Mouse (Mus musculus) embryonic facial prominence, embryonic 15.5 days (tissue): ENCODE results near the gene Pdzd2. TPM values are rescaled to one million over a fixed set of nuclear protein-coding genes. Genes with fewer than 3 reads are reported as not detected.

Experiments
- ATAC-seq: fragments of 200-750 bp; cut with Nextera tagmentation; 2 replicates; pipeline ENCODE4 v1.8.0; 2017; ENCODE audit warnings: low read depth, moderate TSS enrichment; ENCODE audit not compliant: insufficient number of reproducible peaks, low FRiP score, low TSS enrichment
- H3K27ac ChIP-seq: fragments of 300-500 bp; sonication (generic); replicated peaks from 2 replicates; pipeline ENCODE4 v1.5.1; 2015; ENCODE audit warnings: mild to moderate bottlenecking, inconsistent platforms
- H3K27me3 ChIP-seq: fragments of 300-500 bp; sonication (generic); 2 replicates; pipeline ENCODE4 v1.6.1; 2015; ENCODE audit warnings: inconsistent platforms
- H3K36me3 ChIP-seq: fragments of 300-500 bp; sonication (generic); 2 replicates; pipeline ENCODE4 v1.6.1; 2015; ENCODE audit warnings: mild to moderate bottlenecking, inconsistent platforms
- H3K4me1 ChIP-seq: fragments of 300-500 bp; sonication (generic); 2 replicates; pipeline ENCODE4 v1.6.1; 2015; ENCODE audit warnings: inconsistent platforms
- H3K4me2 ChIP-seq: fragments of 300-500 bp; sonication (generic); replicated peaks from 2 replicates; pipeline ENCODE4 v1.6.1; 2015; ENCODE audit warnings: mild to moderate bottlenecking, inconsistent platforms
- H3K4me3 ChIP-seq: fragments of 300-500 bp; sonication (generic); replicated peaks from 2 replicates; pipeline ENCODE4 v1.5.1; 2015; ENCODE audit warnings: mild to moderate bottlenecking, inconsistent platforms
- H3K9ac ChIP-seq: fragments of 300-500 bp; sonication (generic); 2 replicates; pipeline ENCODE4 v1.6.1; 2015; ENCODE audit warnings: inconsistent platforms
- H3K9me3 ChIP-seq: fragments of 300-500 bp; sonication (generic); replicated peaks from 2 replicates; pipeline ENCODE4 v1.6.1; 2016; ENCODE audit warnings: inconsistent platforms
- WGBS: fragments of 180-500 bp; shearing (Covaris S2); methylation state at CpG from one replicate; pipeline ENCODE4 v1.1.7; 2015; 5-methylcytosine and 5-hydroxymethylcytosine counted together
- polyA plus RNA-seq: library from polyadenylated mRNA; unstranded; fragments of >200 nt; fragmentation: Nextera tagmentation; extraction: Ambion mirVana; gene quantifications from 2 replicates; pipeline ENCODE4 v1.2.1, GENCODE M21; 2015

The Pdzd2 gene
- polyA plus RNA-seq, 1 experiment from 2014 or later, result 43.7 TPM

DNA sequence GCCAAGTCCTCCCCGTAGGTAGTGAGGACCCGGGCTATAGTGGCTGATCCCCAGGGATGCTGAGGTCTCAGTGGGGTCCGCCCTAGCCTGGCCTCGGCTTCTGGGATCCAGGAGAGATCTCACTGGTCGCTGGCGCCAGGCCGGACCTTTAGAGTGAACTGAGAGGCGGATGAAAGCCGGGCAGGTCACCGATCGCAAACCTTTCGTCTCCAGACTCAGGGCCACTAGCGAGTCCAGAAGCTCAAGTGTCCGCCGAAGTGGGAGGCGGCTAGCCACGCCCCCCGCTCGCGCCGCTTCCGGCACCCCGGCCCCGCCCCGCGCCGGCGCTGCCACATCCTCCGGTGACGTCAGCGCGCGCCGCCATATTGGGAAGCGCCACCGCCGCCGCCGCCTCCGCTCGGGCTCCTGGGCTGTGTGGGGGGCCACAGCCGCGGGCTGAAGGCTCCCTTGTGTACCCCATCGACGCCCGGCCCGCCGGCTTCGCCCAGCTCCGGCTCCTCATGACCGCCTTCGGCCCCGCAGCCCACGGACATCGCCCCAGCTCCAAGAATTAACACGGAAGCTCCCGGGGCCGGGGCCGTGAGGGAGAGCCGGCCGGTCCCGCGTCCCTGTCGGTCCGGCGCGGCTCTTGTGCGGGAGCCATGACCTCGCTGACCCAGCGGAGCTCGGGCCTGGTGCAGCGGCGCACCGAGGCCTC, 418.5 kb downstream of the Pdzd2 start, which contains the start of gene Golph3:
Gene Golph3 (plus strand): TSS at position 360 of the 697 bp plus-strand sequence.
- ATAC-seq, result peak; percentile 94
- H3K9me3 ChIP-seq, result no peaks in the 10 kb centered on the region

DNA sequence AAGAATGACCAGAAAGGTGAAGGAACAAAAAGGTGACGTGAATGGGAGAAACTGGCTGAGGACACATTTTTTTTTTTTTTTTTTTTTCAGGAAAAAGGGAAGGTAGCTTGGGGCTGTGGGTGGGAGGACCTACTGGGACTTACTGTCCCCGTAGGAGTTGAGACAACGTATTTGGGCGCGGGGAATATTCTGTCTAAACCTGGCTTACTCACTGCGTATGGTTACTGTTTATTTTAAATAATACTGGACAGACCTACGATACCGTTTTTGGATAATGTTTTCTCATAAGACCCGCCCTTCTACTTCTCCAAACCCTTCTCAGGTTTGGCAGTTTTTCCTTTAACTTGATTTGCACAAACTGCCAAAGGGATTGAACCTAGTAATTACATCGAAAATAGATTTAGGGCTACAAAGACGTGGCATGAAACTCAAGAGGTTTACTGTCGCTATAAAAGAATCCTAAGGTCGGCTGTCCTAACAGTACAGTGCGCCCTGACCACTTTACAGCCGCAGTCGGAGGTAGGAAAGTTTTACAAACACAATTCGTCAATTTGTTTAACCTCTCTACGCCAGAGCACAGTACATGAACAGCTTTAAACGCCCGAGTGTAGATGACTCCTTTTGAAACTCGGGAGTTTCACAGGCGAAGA, 419.2 kb downstream of the Pdzd2 start:
- ATAC-seq, result peak; percentile 22; the same call in 1 of the 2 replicates
- peaks cover 4% of the 10 kb centered on the region for H3K27me3 ChIP-seq
- H3K36me3 ChIP-seq, result no peaks in the 10 kb centered on the region
- WGBS, result 2% methylated on average over 22 of the region's 22 CpGs
- H3K27ac ChIP-seq, result peak overlapping the region; percentile 96
- peaks cover 13% of the 10 kb centered on the region for H3K4me1 ChIP-seq
- H3K4me2 ChIP-seq, result peak overlapping the region; percentile 77
- peak overlapping the region; percentile 98 for H3K9ac ChIP-seq
- peak overlapping the region; percentile 76 for H3K4me3 ChIP-seq
- no peaks in the 10 kb centered on the region for H3K9me3 ChIP-seq

More for the DNA sequence above, 418.5 kb downstream of the Pdzd2 start, which contains the start of gene Golph3:
- peaks cover 13% of the 10 kb centered on the region for H3K4me1 ChIP-seq
- peaks cover 4% of the 10 kb centered on the region for H3K27me3 ChIP-seq
- peak within 1 kb of the TSS; percentile 77 for H3K4me2 ChIP-seq
- no peaks in the 10 kb centered on the region for H3K36me3 ChIP-seq
- peak within 1 kb of the TSS; percentile 98 for H3K9ac ChIP-seq
- H3K27ac ChIP-seq, result peak within 1 kb of the TSS; percentile 96
- H3K4me3 ChIP-seq, result peak within 1 kb of the TSS; percentile 76
- under 1% methylated on average over 74 of the region's 74 CpGs for WGBS

DNA sequence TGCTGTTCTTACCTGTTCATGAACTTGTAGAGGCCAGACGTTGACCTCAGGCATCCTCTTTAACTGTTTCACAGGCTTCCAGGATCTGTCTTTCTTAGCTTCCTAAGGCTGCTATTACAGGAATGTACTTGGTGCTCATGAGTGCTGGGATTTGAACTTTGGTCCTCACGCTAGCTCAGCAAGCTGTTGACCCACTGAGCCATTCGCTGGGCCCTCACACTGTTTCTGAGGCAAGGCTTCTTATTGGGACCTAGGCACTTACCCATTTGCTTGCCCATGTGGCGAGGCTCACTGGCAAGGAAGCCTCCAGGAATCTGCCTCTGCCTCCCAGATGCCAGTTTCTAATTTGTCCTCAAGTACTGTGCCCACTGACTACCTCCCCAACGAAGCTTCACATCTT, 419.8 kb downstream of the Pdzd2 start:
- H3K27ac ChIP-seq, result no peak overlapping the region
- H3K27me3 ChIP-seq, result peaks cover 4% of the 10 kb centered on the region
- WGBS, result 48% methylated on average over 5 of the region's 5 CpGs
- no peak overlapping the region for H3K4me3 ChIP-seq
- ATAC-seq, result no peak
- H3K4me2 ChIP-seq, result no peak overlapping the region
- no peaks in the 10 kb centered on the region for H3K9me3 ChIP-seq
- peaks cover 13% of the 10 kb centered on the region for H3K4me1 ChIP-seq
- H3K9ac ChIP-seq, result no peak overlapping the region
- H3K36me3 ChIP-seq, result no peaks in the 10 kb centered on the region

DNA sequence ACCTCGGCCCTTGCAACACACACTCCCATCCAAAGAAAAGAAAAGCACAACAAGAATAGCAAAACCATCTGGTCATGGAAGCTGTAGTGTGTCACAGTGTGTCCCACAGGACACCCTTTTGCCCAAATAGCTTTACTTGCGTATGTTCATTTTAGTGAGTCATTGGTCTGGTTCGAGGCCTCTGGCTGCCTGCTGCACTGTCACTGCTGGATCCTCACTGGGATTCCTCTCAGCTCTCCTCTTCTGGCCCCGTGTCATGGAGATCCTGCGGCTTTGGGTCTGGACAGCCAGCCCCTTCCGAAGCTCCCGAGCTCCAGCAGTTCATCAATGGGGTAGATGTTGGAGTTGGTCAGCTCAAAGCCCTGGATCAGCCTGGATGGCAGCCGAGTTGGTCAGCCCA, 421.3 kb downstream of the Pdzd2 start:
- Histone ChIP-seq H3K36me3 (no peaks in the 10 kb centered on the region), H3K4me2 (no peak overlapping the region), H3K27ac (no peak overlapping the region), H3K9me3 (no peaks in the 10 kb centered on the region), H3K4me1 (0 out of 2 replicates have a peak, but pooled peaks cover 7% of the 10 kb centered on the region), H3K4me3 (no peak overlapping the region), H3K27me3 (peaks cover 4% of the 10 kb centered on the region), H3K9ac (no peak overlapping the region)
- ATAC-seq, result no peak
- 76% methylated on average over 8 of the region's 8 CpGs for WGBS

DNA sequence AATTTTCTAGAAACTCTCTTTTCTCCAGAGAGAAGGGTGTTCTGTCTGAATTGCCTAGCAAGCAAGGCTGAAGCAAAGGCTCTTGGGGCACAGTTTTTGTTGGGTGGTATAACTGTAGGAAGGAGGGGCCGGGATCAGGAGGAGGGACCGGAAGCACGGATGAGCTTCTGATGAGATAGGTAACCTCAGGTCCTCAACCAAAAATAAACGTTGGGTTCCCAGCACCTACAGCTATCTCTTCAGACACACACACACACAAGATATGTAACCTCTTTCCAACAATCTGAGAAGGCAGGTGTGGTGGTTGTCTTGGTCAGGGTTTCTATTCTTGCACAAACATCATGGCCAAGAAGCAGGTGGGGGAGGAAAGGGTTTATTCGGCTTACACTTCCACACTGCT, 422.4 kb downstream of the Pdzd2 start:
- 80% methylated on average over 5 of the region's 5 CpGs for WGBS
- no peaks in the 10 kb centered on the region for H3K36me3 ChIP-seq
- H3K4me3 ChIP-seq, result no peak overlapping the region
- H3K27me3 ChIP-seq, result peaks cover 4% of the 10 kb centered on the region
- no peaks in the 10 kb centered on the region for H3K9me3 ChIP-seq
- no peak overlapping the region for H3K4me2 ChIP-seq
- H3K9ac ChIP-seq, result no peak overlapping the region
- no peak overlapping the region for H3K27ac ChIP-seq
- no peak for ATAC-seq
- 0 out of 2 replicates have a peak, but pooled peaks cover 7% of the 10 kb centered on the region for H3K4me1 ChIP-seq

DNA sequence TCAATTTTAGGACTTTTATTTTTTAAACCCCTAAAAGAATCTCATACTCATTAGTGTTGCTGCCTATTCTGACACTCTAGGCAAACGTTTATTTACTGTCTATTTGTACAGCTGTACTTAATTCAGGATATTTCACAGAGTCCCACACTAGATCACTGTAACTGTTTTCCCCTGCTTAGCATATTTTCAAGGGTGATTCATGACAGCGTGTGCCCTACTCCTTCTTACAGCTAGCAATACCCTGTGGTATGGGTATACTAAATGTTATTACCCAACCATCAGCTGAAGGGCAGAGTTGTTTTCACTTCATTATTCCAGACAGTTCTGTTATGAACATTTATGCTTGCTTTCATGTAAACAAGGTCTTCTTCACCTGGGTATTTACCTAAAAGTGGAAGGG, 423.7 kb downstream of the Pdzd2 start:
- Histone ChIP-seq H3K4me1 (0 out of 2 replicates have a peak, but pooled peaks cover 7% of the 10 kb centered on the region), H3K36me3 (no peaks in the 10 kb centered on the region), H3K9me3 (no peaks in the 10 kb centered on the region), H3K9ac (no peak overlapping the region), H3K27ac (no peak overlapping the region), H3K4me3 (no peak overlapping the region), H3K4me2 (no peak overlapping the region), H3K27me3 (peaks cover 4% of the 10 kb centered on the region)
- no peak for ATAC-seq
- WGBS, result 42% methylated on average over 2 of the region's 2 CpGs

DNA sequence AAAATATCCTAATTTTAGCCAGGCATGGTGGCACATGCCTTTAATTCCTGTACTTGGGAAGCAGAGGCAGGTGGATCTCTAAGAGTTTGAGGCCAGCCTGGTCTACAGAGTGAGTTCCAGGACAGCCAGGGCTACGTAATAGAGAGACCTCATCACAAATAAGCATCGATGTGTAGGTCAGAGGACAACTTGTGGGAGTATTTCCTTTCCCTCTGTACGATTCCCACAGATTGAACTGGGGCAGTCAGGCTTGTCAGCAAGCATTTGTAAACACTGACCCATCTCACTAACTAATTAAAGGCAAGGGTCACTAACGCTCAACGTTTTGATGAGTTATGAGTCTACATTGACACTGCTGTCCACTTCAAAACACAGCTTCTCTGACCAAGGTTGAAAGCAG, 425.1 kb downstream of the Pdzd2 start:
- Histone ChIP-seq H3K27me3 (no peaks in the 10 kb centered on the region), H3K4me3 (no peak overlapping the region), H3K36me3 (no peaks in the 10 kb centered on the region), H3K9me3 (no peaks in the 10 kb centered on the region), H3K9ac (no peak overlapping the region), H3K4me1 (no peaks in the 10 kb centered on the region), H3K4me2 (no peak overlapping the region), H3K27ac (no peak overlapping the region)
- 84% methylated on average over 5 of the region's 5 CpGs for WGBS
- no peak for ATAC-seq

GRCm38 (mm10) chr15:12313255-12313654, 426.5 kb downstream of the Pdzd2 start:
- H3K27me3 ChIP-seq, result no peaks in the 10 kb centered on the region
- H3K9ac ChIP-seq, result no peak overlapping the region
- H3K4me1 ChIP-seq, result no peaks in the 10 kb centered on the region
- 22% methylated on average over 1 of the region's 1 CpGs for WGBS
- ATAC-seq, result no peak
- H3K9me3 ChIP-seq, result no peaks in the 10 kb centered on the region
- no peak overlapping the region for H3K4me3 ChIP-seq
- H3K4me2 ChIP-seq, result no peak overlapping the region
- H3K27ac ChIP-seq, result no peak overlapping the region
- no peaks in the 10 kb centered on the region for H3K36me3 ChIP-seq

GRCm38 (mm10) chr15:12311465-12311864, 428.3 kb downstream of the Pdzd2 start:
- Histone ChIP-seq H3K36me3 (no peaks in the 10 kb centered on the region), H3K9ac (no peak overlapping the region), H3K4me1 (peaks cover 3% of the 10 kb centered on the region), H3K4me3 (no peak overlapping the region), H3K4me2 (no peak overlapping the region), H3K27ac (no peak overlapping the region), H3K9me3 (no peaks in the 10 kb centered on the region), H3K27me3 (no peaks in the 10 kb centered on the region)
- WGBS, result 88% methylated on average over 7 of the region's 7 CpGs
- ATAC-seq, result no peak

- WGBS, result 82% methylated on average over 4 of the region's 4 CpGs
- no peak overlapping the region for H3K4me3 ChIP-seq
- no peaks in the 10 kb centered on the region for H3K9me3 ChIP-seq
- H3K4me2 ChIP-seq, result no peak overlapping the region
- no peak for ATAC-seq
- peaks cover 5% of the 10 kb centered on the region for H3K4me1 ChIP-seq
- H3K27ac ChIP-seq, result no peak overlapping the region
- no peaks in the 10 kb centered on the region for H3K36me3 ChIP-seq
- no peaks in the 10 kb centered on the region for H3K27me3 ChIP-seq
- H3K9ac ChIP-seq, result no peak overlapping the region
Observed at GRCm38 (mm10) chr15:12310676-12311075, 429.0 kb downstream of the Pdzd2 start.
